Mouse (Mus musculus): Measurements from ENCODE around the gene Efcab5.

GRCm38 (mm10) chr11:77182041-77182440 lies 6.7 kb downstream of the Efcab5 start:
- no peak for TF ChIP-seq POLR2A (IDR thresholded peaks at IDR 0.05; ENCODE audit: control insufficient read depth, extremely low read depth, insufficient read depth, low read length, poor library complexity)
- no peak for TF ChIP-seq CTCF (IDR thresholded peaks at IDR 0.05; ENCODE audit: borderline replicate concordance, control insufficient read depth, extremely low read depth, insufficient read depth, low read length, poor library complexity)
